Mouse (Mus musculus) brain, embryonic 14.5 days (tissue): Measurements from ENCODE around the gene Ubxn6.

Experiments used
- CTCF ChIP-seq: fragments of 200-500 bp; IDR thresholded peaks from 2 replicates; pipeline ENCODE4 v1.5.1; 2012; ENCODE audit warnings: inconsistent platforms, mild to moderate bottlenecking, moderate library complexity, borderline replicate concordance; ENCODE audit not compliant: insufficient read depth, insufficient read length; ENCODE audit errors: extremely low read depth
- POLR2A ChIP-seq: fragments of 200-500 bp; IDR thresholded peaks from 2 replicates; pipeline ENCODE4 v1.6.1; 2012; ENCODE audit warnings: mild to moderate bottlenecking, inconsistent platforms, borderline replicate concordance; ENCODE audit not compliant: poor library complexity, insufficient read depth, insufficient read length, severe bottlenecking; ENCODE audit errors: extremely low read depth

GRCm38 (mm10) chr17:56098180-56098579 lies 23.4 kb upstream of the Ubxn6 start:
- TF ChIP-seq POLR2A (no peak), CTCF (no peak)
